Comparison of ENCODE assay signal across 11 mouse cellular contexts in genomic region chr17:35903343-35903991, GRCm38 (mm10). TPM values are rescaled to one million over a fixed set of nuclear protein-coding genes. Genes with fewer than 3 reads are reported as not detected.
DNase-seq lines count a peak whose midpoint lies in the region; ATAC-seq lines count a peak whose summit lies in the region.
"Had no signal": no experiment of that assay in that cellular context is flagged by ENCODE, and none has a peak within 500 bp of the region (broad histone marks: within the 10 kb centered on the region; RNA-seq: fewer than 3 reads in every experiment).

No protein-coding gene starts in this region.

- no peak overlapping the region; the same call in 1 of the 2 replicates for H3K27ac ChIP-seq in embryonic facial prominence, embryonic 14.5 days (replicated peaks; ENCODE audit: low read depth, low read length)
- H3K27ac ChIP-seq: embryonic facial prominence, embryonic 12.5 days; limb, embryonic 12.5 days had no signal

- DNase-seq in heart, adult 18-20 months: peak; percentile 70 to 73
- DNase-seq in heart, postnatal 25 days (ENCODE audit: low spot score): no peak
- DNase-seq in embryonic facial prominence, embryonic 14.5 days (ENCODE audit: low spot score): peak; percentile 46
- DNase-seq in kidney, adult 18-20 months: peak; percentile 67
- peak; percentile 80 for DNase-seq in lung, postnatal 10 days
- DNase-seq in left cerebral cortex, postnatal 36 days (ENCODE audit: low spot score in 2 of 2): no peak
- no peak for DNase-seq in cerebellum, postnatal 4 days (ENCODE audit: low spot score in 2 of 2)
- no peak for DNase-seq in urinary bladder, postnatal 4 days (ENCODE audit: low spot score in 2 of 2)
- DNase-seq: right cerebral cortex, adult 18-20 months had no signal

- no peak overlapping the region for H3K4me2 ChIP-seq in embryonic facial prominence, embryonic 14.5 days (ENCODE audit: low read depth, low read length)
- H3K4me2 ChIP-seq: embryonic facial prominence, embryonic 12.5 days; limb, embryonic 12.5 days had no signal

- H3K36me3 ChIP-seq in embryonic facial prominence, embryonic 14.5 days (ENCODE audit: control insufficient read depth, insufficient read depth, low read length): peaks cover 89% of the 10 kb centered on the region

- H3K4me3 ChIP-seq in embryonic facial prominence, embryonic 14.5 days (ENCODE audit: low read depth, low read length): no peak overlapping the region
- H3K4me3 ChIP-seq: embryonic facial prominence, embryonic 12.5 days; limb, embryonic 12.5 days had no signal

- H3K9me3 ChIP-seq in embryonic facial prominence, embryonic 14.5 days (ENCODE audit: control insufficient read depth, low read length): no peaks in the 10 kb centered on the region
- H3K9me3 ChIP-seq: embryonic facial prominence, embryonic 12.5 days; limb, embryonic 12.5 days had no signal

- H3K4me1 ChIP-seq in embryonic facial prominence, embryonic 14.5 days (ENCODE audit: control insufficient read depth, insufficient read depth, low read length): peaks cover under 1% of the 10 kb centered on the region; the same call in 1 of the 2 replicates

- H3K27me3 ChIP-seq in embryonic facial prominence, embryonic 14.5 days (replicated peaks; ENCODE audit: control insufficient read depth, insufficient read depth, low read length): no peaks in the 10 kb centered on the region
- H3K27me3 ChIP-seq: embryonic facial prominence, embryonic 12.5 days; limb, embryonic 12.5 days had no signal

- H3K9ac ChIP-seq in embryonic facial prominence, embryonic 14.5 days (ENCODE audit: low read depth, low read length): peak overlapping the region; percentile 19; the same call in 1 of the 2 replicates
- H3K9ac ChIP-seq: embryonic facial prominence, embryonic 12.5 days; limb, embryonic 12.5 days had no signal

- 90% methylated on average over 9 of the region's 9 CpGs for whole genome bisulfite sequencing in embryonic facial prominence, embryonic 14.5 days

- intact Hi-C loops in heart, postnatal 25 days (cut with DNase I): no loop called here
- intact Hi-C loops in left cerebral cortex, postnatal 36 days (cut with DNase I): no loop called here

- ATAC-seq in embryonic facial prominence, embryonic 14.5 days (ENCODE audit: low read depth): no peak

RNA-seq across cellular contexts. Expression of gene 2310061I04Rik, which starts 6.2 kb away (rescaled TPM):
- 100 to 1,000 TPM; 101 to 105 TPM for total RNA-seq in heart, adult 18-20 months (2021)
- 100 to 1,000 TPM; 112 to 116 TPM for total RNA-seq in heart, postnatal 25 days (2021)
- 20.5 and 21.5 TPM in 2 replicates for polyA plus RNA-seq in embryonic facial prominence, embryonic 14.5 days (2014; fragmentation: Nextera tagmentation; extraction: Ambion mirVana)
- total RNA-seq in left cerebral cortex, postnatal 36 days (2021): 10 to 100 TPM; 58.4 to 62.0 TPM

RNA-seq across cellular contexts. Expression of gene Atat1, which starts 6.4 kb away (rescaled TPM):
- total RNA-seq in heart, adult 18-20 months (2021): 1 to 10 TPM; 5.9 to 6.5 TPM
- 1 to 10 TPM; 7.7 TPM for total RNA-seq in heart, postnatal 25 days (2021)
- 48.1 and 53.6 TPM in 2 replicates for polyA plus RNA-seq in embryonic facial prominence, embryonic 14.5 days (2014; fragmentation: Nextera tagmentation; extraction: Ambion mirVana)
- total RNA-seq in left cerebral cortex, postnatal 36 days (2021): 10 to 100 TPM; 51.1 to 63.9 TPM

RNA-seq across cellular contexts. Expression of gene Mrps18b, which starts 12.7 kb away (rescaled TPM):
- 10 to 100 TPM; 52.1 to 64.7 TPM for total RNA-seq in heart, adult 18-20 months (2021)
- 10 to 100 TPM; 51.7 to 55.3 TPM for total RNA-seq in heart, postnatal 25 days (2021)
- polyA plus RNA-seq in embryonic facial prominence, embryonic 14.5 days (2014; fragmentation: Nextera tagmentation; extraction: Ambion mirVana): 73.3 and 76.0 TPM in 2 replicates
- 10 to 100 TPM; 38.0 to 46.2 TPM for total RNA-seq in left cerebral cortex, postnatal 36 days (2021)

RNA-seq across cellular contexts. Expression of gene Ppp1r10, which starts 12.8 kb away (rescaled TPM):
- total RNA-seq in heart, adult 18-20 months (2021): 10 to 100 TPM; 22.4 to 28.8 TPM
- total RNA-seq in heart, postnatal 25 days (2021): 10 to 100 TPM; 30.4 to 34.5 TPM
- 29.1 and 32.5 TPM in 2 replicates for polyA plus RNA-seq in embryonic facial prominence, embryonic 14.5 days (2014; fragmentation: Nextera tagmentation; extraction: Ambion mirVana)
- total RNA-seq in left cerebral cortex, postnatal 36 days (2021): 10 to 100 TPM; 62.5 to 84.5 TPM

RNA-seq across cellular contexts. Expression of gene Dhx16, which starts 23.8 kb away (rescaled TPM):
- 10 to 100 TPM; 18.3 to 20.4 TPM for total RNA-seq in heart, adult 18-20 months (2021)
- total RNA-seq in heart, postnatal 25 days (2021): 10 to 100 TPM; 19.2 to 20.1 TPM
- polyA plus RNA-seq in embryonic facial prominence, embryonic 14.5 days (2014; fragmentation: Nextera tagmentation; extraction: Ambion mirVana): 40.2 and 43.4 TPM in 2 replicates
- 10 to 100 TPM; 26.0 to 32.0 TPM for total RNA-seq in left cerebral cortex, postnatal 36 days (2021)

Comparison
In these comparisons a context has a peak if more than half of its experiments do, and no peak if none do; other contexts are left out.
1. DNase-seq: peak in heart, adult 18-20 months (2 of 2), embryonic facial prominence, embryonic 14.5 days (single experiment), kidney, adult 18-20 months (single experiment) and lung, postnatal 10 days (single experiment); none in heart, postnatal 25 days (single experiment), left cerebral cortex, postnatal 36 days (0 of 2), cerebellum, postnatal 4 days (0 of 2) and urinary bladder, postnatal 4 days (0 of 2).
2. RNA of gene Atat1, which starts 6.4 kb away (total RNA-seq): 51.1 to 63.9 TPM in left cerebral cortex, postnatal 36 days; 7.7 TPM in heart, postnatal 25 days and 5.9 to 6.5 TPM in heart, adult 18-20 months; every median in the first group is over 4 times any median in the second.